Mouse (Mus musculus) stomach, embryonic 15.5 days (tissue): ENCODE measurements at regions not wholly inside any gene's neighbourhood (a gene's known extent, or its start where the extent isn't known, plus 50 kb on each side); places are given as distances from the start of the nearest gene placed in this dataset.

ENCODE experiments used
- ATAC-seq: fragments of 200-750 bp; cut with Nextera tagmentation; 2 replicates; pipeline ENCODE4 v1.8.0; 2017; ENCODE audit warnings: low read depth, moderate number of reproducible peaks, moderate TSS enrichment; ENCODE audit not compliant: insufficient read depth, low FRiP score
- H3K27ac ChIP-seq: fragments of 300-500 bp; sonication (generic); 2 replicates; pipeline ENCODE4 v1.5.1; 2015; ENCODE audit warnings: mild to moderate bottlenecking, inconsistent platforms
- H3K27me3 ChIP-seq: fragments of 300-500 bp; sonication (generic); replicated peaks from 2 replicates; pipeline ENCODE4 v1.6.1; 2015; ENCODE audit warnings: inconsistent platforms
- H3K36me3 ChIP-seq: fragments of 300-500 bp; sonication (generic); 2 replicates; pipeline ENCODE4 v1.6.1; 2015; ENCODE audit warnings: inconsistent platforms
- H3K4me1 ChIP-seq: fragments of 300-500 bp; sonication (generic); 2 replicates; pipeline ENCODE4 v1.6.1; 2015; ENCODE audit warnings: inconsistent platforms
- H3K4me2 ChIP-seq: fragments of 300-500 bp; sonication (generic); 2 replicates; pipeline ENCODE4 v1.6.1; 2015; ENCODE audit warnings: mild to moderate bottlenecking, inconsistent platforms
- H3K4me3 ChIP-seq: fragments of 300-500 bp; sonication (generic); replicated peaks from 2 replicates; pipeline ENCODE4 v1.5.1; 2015; ENCODE audit warnings: inconsistent platforms
- H3K9ac ChIP-seq: fragments of 300-500 bp; sonication (generic); 2 replicates; pipeline ENCODE4 v1.6.1; 2015; ENCODE audit warnings: inconsistent platforms
- H3K9me3 ChIP-seq: fragments of 300-500 bp; sonication (generic); 2 replicates; pipeline ENCODE4 v1.6.1; 2016; ENCODE audit warnings: inconsistent platforms
- WGBS: fragments of 180-500 bp; shearing (Covaris S2); methylation state at CpG from one replicate; pipeline ENCODE4 v1.1.7; 2015; 5-methylcytosine and 5-hydroxymethylcytosine counted together

- WGBS: 56% methylated on average over 4 of the region's 4 CpGs
- Histone ChIP-seq H3K9ac (no peak overlapping the region), H3K9me3 (no peaks in the 10 kb centered on the region), H3K4me3 (no peak overlapping the region), H3K27me3 (no peaks in the 10 kb centered on the region), H3K36me3 (no peaks in the 10 kb centered on the region), H3K4me2 (no peak overlapping the region), H3K4me1 (no peaks in the 10 kb centered on the region), H3K27ac (no peak overlapping the region)
- no peak for ATAC-seq
Observed at GRCm38 (mm10) chr13:10636859-10637258, 276.2 kb upstream of the Chrm3 start.

GRCm38 (mm10) chr13:10630467-10630866, 269.8 kb upstream of the Chrm3 start:
- 39% methylated on average over 2 of the region's 2 CpGs for WGBS

GRCm38 (mm10) chr13:10619661-10620060, 259.0 kb upstream of the Chrm3 start:
- ATAC-seq: no peak
- Histone ChIP-seq H3K4me3 (no peak overlapping the region), H3K27me3 (no peaks in the 10 kb centered on the region), H3K27ac (no peak overlapping the region), H3K36me3 (no peaks in the 10 kb centered on the region), H3K9me3 (no peaks in the 10 kb centered on the region), H3K4me2 (no peak overlapping the region), H3K9ac (no peak overlapping the region), H3K4me1 (no peaks in the 10 kb centered on the region)

More at GRCm38 (mm10) chr13:10630467-10630866, 269.8 kb upstream of the Chrm3 start:
- H3K9ac ChIP-seq: no peak overlapping the region
- no peak overlapping the region for H3K4me3 ChIP-seq
- no peaks in the 10 kb centered on the region for H3K4me1 ChIP-seq
- H3K4me2 ChIP-seq: no peak overlapping the region
- no peaks in the 10 kb centered on the region for H3K9me3 ChIP-seq
- no peaks in the 10 kb centered on the region for H3K36me3 ChIP-seq
- no peaks in the 10 kb centered on the region for H3K27me3 ChIP-seq
- ATAC-seq: no peak
- H3K27ac ChIP-seq: no peak overlapping the region

- WGBS: 66% methylated on average over 3 of the region's 3 CpGs
- Histone ChIP-seq H3K27ac (no peak overlapping the region), H3K9me3 (no peaks in the 10 kb centered on the region), H3K4me2 (no peak overlapping the region), H3K4me3 (no peak overlapping the region), H3K27me3 (no peaks in the 10 kb centered on the region), H3K4me1 (no peaks in the 10 kb centered on the region), H3K9ac (no peak overlapping the region), H3K36me3 (no peaks in the 10 kb centered on the region)
- no peak for ATAC-seq
Observed at GRCm38 (mm10) chr13:10618421-10618954, 257.8 kb upstream of the Chrm3 start.

- H3K9ac ChIP-seq: no peak overlapping the region
- no peaks in the 10 kb centered on the region for H3K36me3 ChIP-seq
- no peaks in the 10 kb centered on the region for H3K4me1 ChIP-seq
- H3K4me3 ChIP-seq: no peak overlapping the region
- no peak overlapping the region for H3K4me2 ChIP-seq
- no peaks in the 10 kb centered on the region for H3K9me3 ChIP-seq
- no peak overlapping the region for H3K27ac ChIP-seq
- H3K27me3 ChIP-seq: no peaks in the 10 kb centered on the region
- 83% methylated on average over 5 of the region's 5 CpGs for WGBS
- ATAC-seq: no peak
Observed at GRCm38 (mm10) chr13:10574951-10575350, 214.3 kb upstream of the Chrm3 start.

- Histone ChIP-seq H3K9me3 (no peaks in the 10 kb centered on the region), H3K9ac (no peak overlapping the region), H3K27me3 (no peaks in the 10 kb centered on the region), H3K4me2 (no peak overlapping the region), H3K4me1 (no peaks in the 10 kb centered on the region), H3K4me3 (no peak overlapping the region), H3K27ac (no peak overlapping the region), H3K36me3 (no peaks in the 10 kb centered on the region)
- no peak for ATAC-seq
- 92% methylated on average over 1 of the region's 1 CpGs for WGBS
Observed at GRCm38 (mm10) chr13:10566825-10567224, 206.2 kb upstream of the Chrm3 start.

- no peaks in the 10 kb centered on the region for H3K9me3 ChIP-seq
- no peak for ATAC-seq
Observed at GRCm38 (mm10) chr13:10557559-10557958, 196.9 kb upstream of the Chrm3 start.

GRCm38 (mm10) chr13:10554595-10554994, 193.9 kb upstream of the Chrm3 start:
- Histone ChIP-seq H3K27ac (no peak overlapping the region), H3K4me1 (no peaks in the 10 kb centered on the region), H3K9ac (no peak overlapping the region), H3K9me3 (no peaks in the 10 kb centered on the region), H3K27me3 (no peaks in the 10 kb centered on the region), H3K4me2 (no peak overlapping the region), H3K4me3 (no peak overlapping the region), H3K36me3 (no peaks in the 10 kb centered on the region)
- no peak for ATAC-seq
- 75% methylated on average over 2 of the region's 2 CpGs for WGBS

More at GRCm38 (mm10) chr13:10557559-10557958, 196.9 kb upstream of the Chrm3 start:
- Histone ChIP-seq H3K4me2 (no peak overlapping the region), H3K4me1 (no peaks in the 10 kb centered on the region), H3K36me3 (no peaks in the 10 kb centered on the region), H3K4me3 (no peak overlapping the region), H3K27ac (no peak overlapping the region), H3K27me3 (no peaks in the 10 kb centered on the region), H3K9ac (no peak overlapping the region)
- 72% methylated on average over 1 of the region's 1 CpGs for WGBS

GRCm38 (mm10) chr13:10542723-10543122, 182.1 kb upstream of the Chrm3 start:
- WGBS: 92% methylated on average over 1 of the region's 1 CpGs
- Histone ChIP-seq H3K4me3 (no peak overlapping the region), H3K36me3 (no peaks in the 10 kb centered on the region), H3K27me3 (no peaks in the 10 kb centered on the region), H3K27ac (no peak overlapping the region), H3K9me3 (no peaks in the 10 kb centered on the region), H3K4me2 (no peak overlapping the region), H3K4me1 (no peaks in the 10 kb centered on the region), H3K9ac (no peak overlapping the region)
- ATAC-seq: no peak

- H3K4me2 ChIP-seq: no peak overlapping the region
- H3K9me3 ChIP-seq: no peaks in the 10 kb centered on the region
- no peak overlapping the region for H3K9ac ChIP-seq
- no peaks in the 10 kb centered on the region for H3K27me3 ChIP-seq
- no peak overlapping the region for H3K4me3 ChIP-seq
- no peaks in the 10 kb centered on the region for H3K36me3 ChIP-seq
- ATAC-seq: no peak
- WGBS: 79% methylated on average over 8 of the region's 8 CpGs
- no peak overlapping the region for H3K27ac ChIP-seq
- H3K4me1 ChIP-seq: no peaks in the 10 kb centered on the region
Observed at GRCm38 (mm10) chr13:10540197-10540940, 179.7 kb upstream of the Chrm3 start.

GRCm38 (mm10) chr13:10538927-10539326, 178.3 kb upstream of the Chrm3 start:
- no peaks in the 10 kb centered on the region for H3K9me3 ChIP-seq
- 77% methylated on average over 4 of the region's 4 CpGs for WGBS

GRCm38 (mm10) chr13:10527251-10527650, 166.6 kb upstream of the Chrm3 start:
- no peak overlapping the region for H3K4me2 ChIP-seq
- no peak overlapping the region for H3K9ac ChIP-seq
- no peak overlapping the region for H3K4me3 ChIP-seq
- no peak overlapping the region for H3K27ac ChIP-seq
- no peaks in the 10 kb centered on the region for H3K4me1 ChIP-seq
- no peaks in the 10 kb centered on the region for H3K36me3 ChIP-seq
- H3K27me3 ChIP-seq: no peaks in the 10 kb centered on the region
- H3K9me3 ChIP-seq: no peaks in the 10 kb centered on the region
- ATAC-seq: no peak
- 74% methylated on average over 2 of the region's 2 CpGs for WGBS

More at GRCm38 (mm10) chr13:10538927-10539326, 178.3 kb upstream of the Chrm3 start:
- ATAC-seq: no peak
- H3K4me3 ChIP-seq: no peak overlapping the region
- H3K4me2 ChIP-seq: no peak overlapping the region
- no peak overlapping the region for H3K27ac ChIP-seq
- no peaks in the 10 kb centered on the region for H3K4me1 ChIP-seq
- H3K36me3 ChIP-seq: no peaks in the 10 kb centered on the region
- no peak overlapping the region for H3K9ac ChIP-seq
- no peaks in the 10 kb centered on the region for H3K27me3 ChIP-seq
